Mouse (Mus musculus) testis, postnatal 10 days (tissue): Measurements from ENCODE around the gene Scgb1a1.

Experiments used
- DNase-seq: peaks from one replicate; pipeline ENCODE4 v3.0.0; 2021; ENCODE audit warnings: low spot score

Scgb1a1 gene

DNA sequence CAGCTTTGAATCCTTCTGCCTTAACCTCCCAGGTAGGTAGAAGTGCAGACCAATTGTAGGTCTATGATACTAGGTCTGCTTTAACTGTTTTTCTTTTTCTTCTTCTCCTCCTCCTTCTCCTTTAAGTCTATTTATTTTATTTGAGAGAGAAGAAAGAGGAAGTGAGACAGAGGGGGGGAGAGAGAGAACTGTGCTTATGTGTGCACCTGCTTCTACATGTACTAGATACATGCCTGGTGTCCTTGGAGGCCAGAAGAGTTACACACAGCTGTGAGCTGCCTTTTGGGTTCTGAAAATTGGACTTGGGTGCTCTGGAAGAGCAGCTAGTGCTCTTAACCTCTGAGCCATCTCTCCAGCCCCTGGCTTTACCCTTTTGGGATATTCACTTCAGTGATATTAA is 46.7 kb downstream of the Scgb1a1 start:
- DNase-seq, result no peak

DNA sequence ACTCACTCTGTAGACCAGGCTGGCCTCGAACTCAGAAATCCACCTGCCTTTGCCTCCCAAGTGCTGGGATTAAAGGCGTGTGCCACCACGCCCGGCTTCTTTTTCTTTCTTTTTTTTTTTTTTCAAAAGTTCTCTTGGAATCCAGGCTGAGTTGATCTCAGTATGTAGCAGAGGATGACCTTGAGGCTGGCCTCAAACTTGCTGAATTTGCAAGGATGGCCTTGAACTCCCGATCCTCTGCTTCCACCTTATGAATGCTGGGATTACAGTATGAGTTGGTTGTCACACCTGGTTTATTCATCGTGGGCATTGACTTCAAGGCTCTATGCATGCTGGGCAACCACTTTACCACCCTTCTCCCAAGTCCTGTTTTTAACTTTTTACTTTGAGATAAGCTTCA is 47.1 kb downstream of the Scgb1a1 start:
- no peak for DNase-seq

DNA sequence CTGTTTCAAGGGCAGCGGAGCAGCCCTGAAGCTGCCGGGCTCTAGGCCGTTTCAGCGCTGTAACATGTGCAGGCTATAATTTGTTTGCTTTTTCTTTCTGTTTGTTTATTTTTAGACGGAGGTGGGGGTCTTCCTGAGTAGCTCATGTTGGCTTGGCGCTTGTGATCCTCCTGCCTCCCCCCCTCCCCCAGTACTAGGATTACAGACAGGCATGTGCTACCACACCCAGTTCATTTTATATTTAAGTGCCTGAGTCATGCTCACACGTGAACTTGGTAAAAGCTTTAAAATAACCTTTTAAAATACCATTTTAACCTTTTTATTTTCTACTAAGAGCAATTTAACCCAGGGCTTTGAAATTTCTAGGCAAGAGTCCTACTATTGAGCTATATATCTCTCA is 47.8 kb downstream of the Scgb1a1 start:
- no peak for DNase-seq

DNA sequence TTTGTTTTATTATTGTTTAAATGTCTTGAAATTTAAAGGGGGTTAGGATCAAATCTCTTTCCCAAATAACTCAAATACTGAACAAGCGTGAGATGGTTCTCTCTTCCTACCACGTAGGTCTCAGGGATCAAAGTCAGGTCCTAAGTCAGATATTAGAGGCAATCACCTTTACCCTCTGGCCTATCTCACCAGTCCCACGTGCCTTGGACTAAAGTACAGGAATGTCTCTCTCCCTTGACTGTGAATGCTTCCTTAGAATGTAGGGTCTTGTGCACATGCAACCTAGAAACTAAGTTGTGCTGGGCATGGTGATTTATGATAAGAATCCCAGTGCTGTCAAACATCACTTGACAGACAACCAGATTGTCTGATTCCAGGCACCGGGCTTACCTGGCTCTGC is 48.5 kb downstream of the Scgb1a1 start:
- no peak for DNase-seq

DNA sequence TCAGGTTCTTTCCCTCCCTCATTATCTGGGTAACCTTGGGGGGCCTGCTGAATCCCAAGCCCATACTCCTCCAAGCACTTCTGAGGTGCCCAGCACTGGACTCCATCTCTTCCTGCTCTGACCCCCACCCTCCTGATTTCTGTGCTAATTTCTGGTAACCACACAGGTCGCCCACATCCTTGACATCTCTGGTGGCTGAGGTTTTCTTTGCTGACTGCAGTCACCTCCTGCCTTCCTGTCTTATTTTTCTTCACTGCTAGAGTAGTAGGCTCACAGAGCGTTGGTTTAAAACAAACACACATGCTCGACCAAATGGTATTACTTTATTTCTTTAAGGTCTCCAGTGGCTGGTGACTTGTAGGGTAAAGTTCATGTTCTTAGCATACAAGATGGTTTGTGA is 49.6 kb downstream of the Scgb1a1 start:
- DNase-seq, result no peak

DNA sequence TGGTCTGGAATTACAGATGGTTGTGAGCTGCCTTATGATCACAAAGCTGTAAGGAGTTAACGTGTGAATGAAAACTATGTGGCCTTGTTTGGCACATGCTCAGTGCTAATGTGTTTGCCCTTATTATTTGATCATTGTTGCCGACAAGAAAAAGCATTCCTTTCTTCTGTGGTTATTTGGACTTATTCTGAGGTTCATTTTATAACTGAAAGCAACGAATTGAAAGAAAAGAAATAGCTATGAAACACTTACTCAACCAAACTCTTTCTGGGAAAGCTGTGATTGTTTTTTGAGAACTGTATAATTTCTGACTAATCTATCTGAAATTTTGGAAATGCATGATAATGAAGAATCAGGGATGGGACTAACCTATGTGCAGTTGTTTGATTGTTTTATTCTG is 52.7 kb downstream of the Scgb1a1 start:
- DNase-seq, result no peak

DNA sequence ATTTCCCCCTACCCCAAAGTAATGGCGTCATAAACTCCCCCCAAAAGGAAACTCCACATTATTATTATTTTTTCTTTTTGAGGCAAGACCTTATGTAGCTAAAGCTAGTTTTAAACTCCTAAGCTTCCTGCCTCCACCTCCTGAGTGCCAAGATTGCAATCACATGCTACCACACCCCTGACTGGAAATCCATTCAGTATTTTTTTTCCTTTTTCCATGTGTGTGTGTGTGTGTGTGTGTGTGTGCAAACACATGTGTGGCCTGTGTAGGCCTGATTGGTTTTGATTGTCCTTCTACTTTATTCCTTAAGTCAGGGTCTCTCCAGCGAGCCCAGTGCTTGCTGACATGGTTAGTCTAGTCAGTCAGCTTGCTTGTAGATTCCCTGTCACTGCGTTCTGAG is 53.3 kb downstream of the Scgb1a1 start:
- DNase-seq, result no peak
